Mouse (Mus musculus) olfactory bulb, adult 2 months (tissue): ENCODE data around the gene Macf1.

Experiments
- CTCF ChIP-seq: fragments of 200-500 bp; IDR thresholded peaks from 2 replicates; pipeline ENCODE4 v1.5.1; 2012; ENCODE audit warnings: low read depth, mild to moderate bottlenecking, low read length, moderate library complexity; ENCODE audit not compliant: insufficient read depth
- POLR2A ChIP-seq: fragments of 200-500 bp; IDR thresholded peaks from 2 replicates; pipeline ENCODE4 v1.6.1; 2012; ENCODE audit warnings: mild to moderate bottlenecking, low read depth, low read length, moderate library complexity; ENCODE audit not compliant: insufficient read depth

GRCm38 (mm10) chr4:123555251-123555650 lies 128.9 kb downstream of the Macf1 start:
- no peak for TF ChIP-seq CTCF
- no peak for TF ChIP-seq POLR2A
